Mouse (Mus musculus) thymus, adult 18-20 months (tissue): ENCODE data around the gene Scarb2.
A peak's percentile ranks its signal among the peaks of the same experiment; 100 is the strongest.
"Not testable (repeated sequence)": the region's sequence is repeated elsewhere in the genome, so short reads cannot be mapped to it uniquely, and the experiment has no call there.

Source experiments
- DNase-seq, 2 experiments: peaks; one replicate each; pipeline ENCODE4 v3.0.0; 2022; ENCODE audit warnings: mixed read lengths in 2 of 2

Gene Scarb2

GRCm38 (mm10) chr5:92506733-92507132 is at the start of gene Scarb2:
Gene Scarb2 (minus strand): TSS chr5:92506833.
- DNase-seq = no peak

DNA sequence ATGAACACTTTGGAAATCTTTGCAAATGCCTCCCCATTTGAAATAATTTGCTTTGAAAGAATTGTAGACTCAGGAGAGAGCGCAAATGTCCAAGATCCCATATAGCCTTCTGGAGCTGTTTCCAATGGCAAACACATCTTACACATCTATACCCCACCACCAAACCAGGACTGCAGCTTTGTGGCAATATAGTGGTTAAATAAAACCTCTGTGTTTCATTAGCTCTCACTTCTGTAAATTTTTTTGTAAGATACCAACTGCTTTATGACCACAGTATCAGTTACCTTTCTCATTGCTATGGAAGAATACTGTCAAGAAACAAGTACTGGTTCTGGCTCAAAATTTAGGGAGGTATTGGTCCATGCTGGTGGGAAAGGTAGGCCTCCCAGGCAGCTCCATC is 49.3 kb upstream of the Scarb2 start:
- no peak for DNase-seq

- no peak for DNase-seq
These were observed 48.4 kb upstream of the Scarb2 start, which contains the start of gene Fam47e for GRCm38 (mm10) chr5:92554891-92555511. Gene Fam47e (plus strand): TSS chr5:92555069.

DNA sequence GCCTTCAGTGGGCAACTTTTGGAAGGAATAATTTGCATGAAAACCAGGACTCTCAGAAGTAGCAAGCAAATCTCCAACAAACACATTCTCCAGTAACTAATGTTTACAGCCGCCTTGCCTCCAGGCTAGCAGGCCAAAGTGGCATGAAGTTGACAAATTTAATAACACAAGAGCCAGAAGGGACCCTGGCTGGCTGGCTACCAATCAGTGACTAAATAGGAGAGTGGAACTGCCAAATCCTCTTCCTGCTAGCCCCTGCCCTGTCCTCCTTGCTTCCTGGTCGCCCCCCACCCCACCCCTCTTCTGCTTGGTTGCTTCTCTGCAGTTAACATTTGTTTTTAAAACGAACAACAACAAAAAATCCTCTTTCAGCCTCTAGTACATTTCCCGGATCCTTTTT is 47.8 kb upstream of the Scarb2 start:
- DNase-seq = no peak

DNA sequence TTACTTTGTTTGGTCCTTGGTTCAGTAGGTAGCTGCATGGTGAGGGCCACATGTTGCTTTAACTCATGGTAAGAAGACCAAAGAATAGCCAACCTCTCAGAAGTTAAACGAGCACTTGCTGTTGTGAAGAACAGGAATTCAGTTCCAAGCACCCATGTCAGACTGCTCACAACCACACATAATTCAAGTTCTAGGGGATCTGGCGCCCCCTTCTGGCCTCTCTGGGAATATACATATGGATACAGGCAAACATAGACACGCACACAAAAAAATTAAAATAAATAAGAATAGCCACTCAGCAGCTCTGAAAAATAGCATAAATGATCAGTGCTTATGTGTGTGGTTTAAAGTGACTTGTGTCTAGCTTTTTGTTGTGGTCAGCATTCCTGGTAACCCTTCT is 47.3 kb upstream of the Scarb2 start:
- DNase-seq = no peak

- DNase-seq = no peak
These were observed 46.0 kb upstream of the Scarb2 start for GRCm38 (mm10) chr5:92552611-92553010.

DNA sequence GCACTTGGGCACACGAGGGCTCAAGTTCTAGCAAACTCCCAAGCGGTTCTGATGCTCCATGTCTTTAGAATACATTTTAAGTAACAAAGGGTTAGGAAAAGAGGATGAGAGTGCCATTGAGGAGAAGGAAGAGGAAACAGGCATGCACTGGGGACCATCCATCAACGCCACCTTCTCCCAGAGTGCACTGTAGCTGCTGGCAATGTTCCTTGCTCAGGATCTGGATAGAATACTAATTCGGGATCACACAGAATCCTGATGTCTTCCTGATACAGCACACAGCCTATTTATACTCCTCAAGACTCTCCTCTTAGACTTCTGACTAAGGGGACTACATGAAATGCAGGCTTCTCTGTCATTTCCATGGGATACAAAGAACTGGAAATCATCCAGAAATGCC is 33.1 kb upstream of the Scarb2 start:
- DNase-seq = no peak

DNA sequence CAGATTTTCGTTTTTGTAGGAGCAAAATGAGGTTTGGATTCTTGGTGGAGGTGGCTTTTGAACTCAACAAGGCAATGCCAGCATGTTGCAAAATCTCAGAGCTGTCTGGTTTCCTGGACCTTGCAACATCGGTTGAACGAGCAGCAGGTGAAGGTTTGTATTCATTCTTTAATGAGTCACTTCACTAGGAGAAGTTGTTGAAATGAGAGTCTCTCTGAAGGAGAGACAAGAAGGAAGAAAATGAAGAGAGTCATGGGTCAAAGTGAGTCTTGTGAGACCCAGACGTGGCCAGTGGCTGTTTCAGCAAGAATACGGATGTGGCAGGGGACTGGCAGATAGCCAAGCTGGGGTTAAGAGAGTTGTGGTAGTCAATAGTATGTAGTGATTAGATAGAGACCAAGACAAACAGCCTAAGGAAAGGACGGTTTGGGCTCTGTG is 18.2 kb upstream of the Scarb2 start:
- DNase-seq = no peak

- not testable (repeated sequence) for DNase-seq
These were observed 14.5 kb upstream of the Scarb2 start for GRCm38 (mm10) chr5:92521131-92521530.

- no peak for DNase-seq
These were observed 5.4 kb upstream of the Scarb2 start for GRCm38 (mm10) chr5:92512066-92512465.

DNA sequence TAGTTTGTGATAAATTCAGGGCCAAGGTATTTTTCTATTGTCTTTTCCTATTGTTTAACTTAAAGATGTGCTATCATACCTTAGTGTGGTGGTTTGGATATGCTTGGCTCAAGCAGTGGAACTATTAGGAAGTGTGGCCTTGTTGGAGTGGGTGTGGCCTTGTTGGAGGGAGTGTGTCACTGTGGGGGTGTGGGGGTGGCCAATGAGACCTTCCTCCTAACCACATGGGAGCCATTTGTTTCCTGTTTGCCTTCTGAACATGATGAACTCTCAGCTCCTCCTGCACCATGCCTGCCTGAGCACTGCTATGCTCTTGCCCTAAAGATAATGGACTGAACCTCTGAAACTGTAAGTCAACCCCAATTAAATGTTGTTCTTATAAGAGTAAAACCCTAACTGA is 4.6 kb upstream of the Scarb2 start:
- no peak for DNase-seq

GRCm38 (mm10) chr5:92508853-92509252 is 2.2 kb upstream of the Scarb2 start:
- no peak for DNase-seq

- no peak for DNase-seq
These were observed 318 bp downstream of the Scarb2 start for GRCm38 (mm10) chr5:92506301-92506729.

DNA sequence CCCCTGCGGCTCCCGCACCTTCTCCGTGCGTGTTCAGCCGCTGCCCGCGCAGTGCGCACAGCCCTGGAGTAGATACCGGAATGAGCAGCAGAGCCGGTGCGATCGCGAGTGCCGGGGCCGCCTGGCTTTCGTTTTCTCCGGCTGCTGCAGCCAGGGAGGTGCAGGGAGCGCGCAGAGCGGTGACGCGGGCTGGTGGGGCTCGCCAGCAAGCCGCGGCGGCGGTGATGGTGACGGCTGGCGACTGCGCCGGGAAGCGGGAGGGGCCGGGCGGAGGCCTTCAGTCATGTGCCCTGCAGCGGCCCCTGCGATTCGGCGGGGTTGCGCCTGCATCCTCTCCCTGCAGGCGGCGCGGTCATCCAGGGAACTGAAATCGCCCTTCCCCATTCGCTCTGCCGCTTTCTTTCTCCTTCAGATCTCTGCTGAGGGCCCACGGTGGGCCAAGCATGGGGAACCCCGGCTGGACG is 1.2 kb downstream of the Scarb2 start:
- DNase-seq = peak; percentile 89 to 91

DNA sequence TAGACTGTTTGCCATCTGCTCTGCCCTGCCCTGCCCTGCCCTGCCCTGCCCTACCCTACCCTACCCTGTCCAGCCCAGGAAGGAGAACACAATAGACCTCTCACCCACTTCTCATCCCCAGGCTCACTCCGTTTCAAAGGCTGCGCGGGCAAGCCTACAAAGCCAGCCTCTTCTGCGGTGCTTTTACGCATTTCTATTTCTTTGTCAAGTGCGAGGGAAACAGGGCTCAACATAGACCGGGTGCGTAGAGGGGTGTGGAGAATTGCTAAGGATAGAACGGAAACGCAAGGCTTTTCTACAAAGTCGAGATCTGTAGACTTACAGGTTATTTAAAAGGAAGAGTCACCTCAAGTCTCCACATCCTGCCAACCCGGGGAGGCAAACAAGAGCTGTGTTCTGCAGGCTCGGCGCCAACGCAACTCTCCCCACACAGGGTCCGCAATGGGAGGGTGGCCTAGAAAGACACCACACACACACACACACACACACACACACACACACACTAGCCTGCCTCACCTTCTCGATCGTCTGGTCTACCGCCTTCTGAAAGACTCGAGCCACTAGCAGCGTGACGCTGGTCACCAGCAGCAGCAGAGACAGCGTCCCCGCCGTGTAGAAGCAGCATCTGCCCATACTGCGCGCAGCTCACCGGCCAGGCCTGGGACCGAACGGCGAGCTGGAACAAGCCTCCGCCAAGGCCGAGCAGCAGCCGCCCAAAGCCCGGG is 1.8 kb downstream of the Scarb2 start:
- peak; percentile 51 to 73 for DNase-seq

GRCm38 (mm10) chr5:92503856-92504618 is 2.6 kb downstream of the Scarb2 start:
- DNase-seq = no peak

DNA sequence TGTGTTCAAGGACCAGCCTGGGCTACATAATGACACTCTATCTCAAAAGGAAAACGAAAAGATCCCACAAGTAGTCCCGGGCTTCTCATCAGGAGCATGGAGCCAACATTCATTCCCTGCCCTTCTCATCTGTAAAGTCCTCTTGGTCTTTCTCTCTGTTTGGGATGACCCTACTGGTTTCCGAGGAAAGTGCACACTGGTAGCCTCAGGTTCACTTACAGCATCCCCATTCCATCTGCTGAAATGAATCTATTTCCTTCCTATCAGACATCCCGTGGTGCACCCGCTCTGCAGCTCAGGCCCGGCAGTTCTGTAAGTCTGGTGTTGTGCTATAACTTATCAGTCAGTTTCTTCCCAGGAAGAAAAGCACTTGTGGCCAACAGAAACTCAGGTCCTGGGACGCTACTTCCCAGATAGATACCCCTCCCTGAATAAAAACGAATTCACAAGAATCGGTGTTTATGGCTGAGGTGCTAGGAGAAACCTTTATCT is 3.2 kb downstream of the Scarb2 start:
- DNase-seq = no peak

- no peak for DNase-seq
These were observed 7.3 kb downstream of the Scarb2 start for GRCm38 (mm10) chr5:92499378-92499777.

- DNase-seq = no peak
These were observed 8.0 kb downstream of the Scarb2 start for GRCm38 (mm10) chr5:92498661-92499060.

- DNase-seq = no peak
These were observed 8.4 kb downstream of the Scarb2 start for GRCm38 (mm10) chr5:92498225-92498624.

GRCm38 (mm10) chr5:92495771-92496409 is 10.7 kb downstream of the Scarb2 start:
- peak in 1 of 2 experiments; percentile 6 for DNase-seq

DNA sequence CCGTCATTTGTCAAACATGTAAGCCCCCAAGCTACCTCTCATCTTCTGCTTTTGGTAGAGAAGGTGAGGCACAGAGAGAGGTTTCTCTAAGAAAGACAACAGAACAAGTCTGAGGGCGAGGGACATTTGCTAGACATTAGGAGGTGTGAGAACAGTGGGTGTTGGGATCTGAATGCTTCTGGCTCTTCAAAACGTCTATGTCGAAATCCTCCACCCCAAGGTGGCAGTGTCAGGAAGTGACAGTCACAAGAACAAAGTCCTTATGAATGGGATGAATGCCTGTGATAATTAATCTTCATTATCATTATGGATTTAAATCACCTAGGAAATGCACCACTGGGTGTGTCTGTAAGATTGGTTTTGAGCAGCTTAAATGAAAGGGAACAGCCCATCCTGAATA is 11.3 kb downstream of the Scarb2 start:
- DNase-seq = peak in 1 of 2 experiments; percentile 31

DNA sequence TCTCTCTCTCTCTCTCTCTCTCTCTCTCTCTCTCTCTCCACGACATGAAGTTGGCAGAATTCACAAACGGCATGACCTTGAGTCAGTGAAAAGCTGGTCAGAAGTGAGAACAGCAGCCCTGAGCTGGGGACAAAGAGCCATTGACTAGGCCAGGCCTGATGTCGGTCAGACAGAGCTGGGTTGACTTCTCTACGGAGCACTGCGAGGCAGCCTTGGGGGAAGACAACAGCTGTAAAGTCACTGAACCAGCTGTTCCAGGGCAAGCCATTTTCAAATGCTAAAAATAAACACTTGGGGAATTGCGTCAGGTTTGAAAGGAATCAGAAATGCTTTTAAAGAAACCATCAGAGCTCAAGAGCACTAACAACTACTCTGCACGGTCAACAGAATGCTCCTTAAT is 13.2 kb downstream of the Scarb2 start:
- DNase-seq = no peak
